Mouse (Mus musculus) small intestine, adult 2 months (tissue): Measurements from ENCODE around the gene Tlr5. TPM values are rescaled to one million over a fixed set of nuclear protein-coding genes. Genes with fewer than 3 reads are reported as not detected.

Experiments
- H3K27ac ChIP-seq: fragments of 200-500 bp; 2 replicates; pipeline ENCODE4 v1.5.1; 2012; ENCODE audit warnings: low read depth, low read length, control low read depth, inconsistent platforms; ENCODE audit not compliant: insufficient read depth
- H3K27me3 ChIP-seq: fragments of 200-500 bp; 2 replicates; pipeline ENCODE4 v1.6.1; 2012; ENCODE audit warnings: mild to moderate bottlenecking, moderate library complexity, low read length, inconsistent platforms; ENCODE audit not compliant: control insufficient read depth, insufficient read depth
- H3K36me3 ChIP-seq: fragments of 200-500 bp; 2 replicates; pipeline ENCODE4 v1.6.1; 2012; ENCODE audit warnings: mild to moderate bottlenecking, low read length, control low read depth, inconsistent platforms; ENCODE audit not compliant: control insufficient read depth, insufficient read depth
- H3K4me1 ChIP-seq: fragments of 200-500 bp; 2 replicates; pipeline ENCODE4 v1.6.1; 2012; ENCODE audit warnings: low read length, inconsistent platforms, mixed read lengths; ENCODE audit not compliant: control insufficient read depth, insufficient read depth, insufficient read length
- H3K4me3 ChIP-seq: fragments of 200-500 bp; 2 replicates; pipeline ENCODE4 v1.5.1; 2012; ENCODE audit warnings: low read depth, mild to moderate bottlenecking, control low read depth, inconsistent platforms, low read length, moderate library complexity
- CTCF ChIP-seq: fragments of 200-500 bp; IDR thresholded peaks from 2 replicates; pipeline ENCODE4 v1.5.1; 2012; ENCODE audit warnings: low read depth, mild to moderate bottlenecking, control low read depth, inconsistent platforms, low read length, moderate library complexity, mixed read lengths; ENCODE audit not compliant: insufficient replicate concordance, insufficient read length; ENCODE audit errors: extremely low read depth
- POLR2A ChIP-seq: fragments of 200-500 bp; IDR thresholded peaks from 2 replicates; pipeline ENCODE4 v1.6.1; 2012; ENCODE audit warnings: low read depth, mild to moderate bottlenecking, control low read depth, inconsistent platforms, low read length, moderate library complexity
- WGBS: fragments of 180-500 bp; shearing (Covaris S2); methylation state at CpG from one replicate; pipeline ENCODE4 v1.1.7; 2018; 5-methylcytosine and 5-hydroxymethylcytosine counted together
- polyA plus RNA-seq: library from polyadenylated mRNA; depleted of rRNA; stranded (reverse); fragments of >200 nt; gene quantifications from 2 replicates; pipeline ENCODE4 v1.2.3, GENCODE M21; 2012

The Tlr5 gene
- polyA plus RNA-seq, 1 experiment: 0.49 TPM

DNA sequence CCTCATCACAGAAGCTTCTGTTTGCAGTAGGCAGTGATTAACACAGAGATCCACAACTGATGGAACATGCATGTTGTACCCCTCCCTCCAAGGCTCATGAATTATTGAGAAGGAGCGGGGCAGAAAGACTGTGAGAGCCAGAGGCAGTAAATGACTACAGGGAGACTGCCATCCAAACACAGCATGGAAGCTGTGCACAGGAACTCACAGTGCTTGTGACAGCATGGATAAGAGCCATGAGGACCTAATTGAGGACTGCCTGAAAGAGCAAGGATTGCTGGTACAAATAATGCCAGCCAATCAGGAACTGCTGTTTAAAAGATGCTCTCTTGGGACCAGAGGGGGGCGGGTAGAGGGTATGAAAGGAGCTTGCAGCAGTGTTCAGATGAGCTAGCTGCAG, 12.7 kb upstream of the Tlr5 start:
- Histone ChIP-seq H3K4me1 (no peaks in the 10 kb centered on the region), H3K27me3 (0 out of 2 replicates have a peak, but pooled peaks cover 3% of the 10 kb centered on the region), H3K4me3 (no peak overlapping the region), H3K36me3 (no peaks in the 10 kb centered on the region), H3K27ac (no peak overlapping the region)
- 84% methylated on average over 2 of the region's 2 CpGs for WGBS
- TF ChIP-seq POLR2A (no peak), CTCF (no peak)

DNA sequence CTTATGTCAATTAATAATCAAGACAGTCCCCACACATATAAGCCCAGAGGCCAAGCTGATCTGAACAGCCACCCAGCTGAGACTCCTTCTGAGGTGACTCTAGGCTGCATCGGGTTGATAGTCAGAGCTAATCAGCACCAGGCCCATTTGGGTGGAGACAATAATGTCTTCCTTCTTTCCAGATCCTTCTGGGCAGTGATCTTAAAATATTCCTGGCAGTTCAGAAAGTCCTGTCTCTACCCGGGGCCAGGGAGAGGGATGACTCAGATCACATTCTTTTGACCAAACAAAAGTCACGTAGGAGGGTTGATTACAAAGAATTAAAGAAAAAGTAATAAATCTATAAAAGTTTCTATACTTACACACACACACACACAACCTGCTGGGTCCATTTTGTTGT, 10.7 kb upstream of the Tlr5 start:
- Histone ChIP-seq H3K4me3 (no peak overlapping the region), H3K4me1 (no peaks in the 10 kb centered on the region), H3K27ac (no peak overlapping the region), H3K36me3 (no peaks in the 10 kb centered on the region), H3K27me3 (0 out of 2 replicates have a peak, but pooled peaks cover 3% of the 10 kb centered on the region)
- TF ChIP-seq CTCF (no peak), POLR2A (no peak)
- WGBS: 53% methylated on average over 3 of the region's 3 CpGs

DNA sequence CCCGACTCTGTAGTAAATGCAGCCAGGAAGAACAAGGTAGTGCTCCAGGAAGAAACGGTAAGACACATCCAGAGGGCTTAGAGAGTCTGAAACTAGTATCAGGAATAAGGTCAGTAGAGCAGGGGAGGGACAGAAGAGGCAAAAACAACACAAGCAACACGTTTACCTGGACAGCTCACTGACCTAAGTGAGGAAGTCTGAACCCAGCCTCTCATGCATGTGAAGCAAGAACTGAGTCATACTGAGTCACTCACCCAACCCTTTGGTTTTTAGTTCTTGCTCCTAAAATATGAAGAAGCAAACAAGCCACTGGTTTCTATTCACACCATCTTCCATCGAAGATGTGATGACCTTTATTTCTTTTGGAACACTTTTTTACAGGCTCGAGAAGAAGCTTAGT, 9.9 kb upstream of the Tlr5 start:
- Histone ChIP-seq H3K27me3 (0 out of 2 replicates have a peak, but pooled peaks cover 3% of the 10 kb centered on the region), H3K4me1 (no peaks in the 10 kb centered on the region), H3K36me3 (no peaks in the 10 kb centered on the region), H3K27ac (no peak overlapping the region), H3K4me3 (no peak overlapping the region)
- TF ChIP-seq POLR2A: no peak
- no peak for TF ChIP-seq CTCF
- 62% methylated on average over 5 of the region's 5 CpGs for WGBS

DNA sequence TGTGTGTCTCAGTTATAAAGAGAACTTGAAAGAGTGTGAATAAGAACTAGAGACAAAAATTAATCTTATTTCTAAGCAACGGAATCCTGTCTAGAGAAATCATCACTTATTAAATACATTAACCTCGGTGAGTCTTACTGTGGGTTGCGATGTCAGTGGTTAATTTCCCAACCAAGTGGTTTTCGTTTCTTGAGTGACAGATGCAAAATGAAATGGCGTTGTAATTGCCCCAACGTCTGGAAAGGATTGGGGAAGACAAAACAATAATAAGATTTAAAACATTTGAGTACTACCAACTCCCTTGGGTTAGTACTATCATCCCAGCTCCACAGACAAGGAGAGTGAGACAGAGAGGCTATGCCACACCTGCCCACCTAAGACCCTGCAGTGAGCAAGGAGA, 9.0 kb upstream of the Tlr5 start:
- no peak overlapping the region for H3K27ac ChIP-seq
- no peak for TF ChIP-seq CTCF
- TF ChIP-seq POLR2A: no peak
- H3K4me3 ChIP-seq: no peak overlapping the region
- WGBS: 77% methylated on average over 6 of the region's 6 CpGs
- no peaks in the 10 kb centered on the region for H3K4me1 ChIP-seq
- 0 out of 2 replicates have a peak, but pooled peaks cover 3% of the 10 kb centered on the region for H3K27me3 ChIP-seq
- H3K36me3 ChIP-seq: no peaks in the 10 kb centered on the region

DNA sequence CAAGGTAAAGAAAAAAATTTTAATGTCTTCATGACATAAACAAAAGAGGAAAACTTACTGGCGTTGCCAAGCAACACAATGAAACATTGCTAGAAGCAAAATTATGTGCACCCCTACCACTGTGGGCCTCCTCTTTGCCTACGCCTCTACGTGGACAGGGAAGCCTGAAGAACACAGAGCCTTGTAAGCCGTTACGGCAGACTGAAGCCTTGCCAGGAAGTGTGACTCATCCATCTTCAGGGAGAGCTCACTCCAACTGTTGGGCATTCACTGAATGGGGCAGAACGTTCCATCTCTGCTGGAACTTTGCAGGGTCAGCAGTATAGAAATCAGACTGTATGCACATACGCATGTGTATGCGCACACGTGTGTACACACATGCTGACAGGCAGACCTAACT, 3.3 kb upstream of the Tlr5 start:
- Histone ChIP-seq H3K27me3 (no peaks in the 10 kb centered on the region), H3K4me1 (0 out of 2 replicates have a peak, but pooled peaks cover 5% of the 10 kb centered on the region), H3K27ac (no peak overlapping the region), H3K36me3 (no peaks in the 10 kb centered on the region), H3K4me3 (no peak overlapping the region)
- 46% methylated on average over 9 of the region's 9 CpGs for WGBS
- no peak for TF ChIP-seq CTCF
- TF ChIP-seq POLR2A: no peak

DNA sequence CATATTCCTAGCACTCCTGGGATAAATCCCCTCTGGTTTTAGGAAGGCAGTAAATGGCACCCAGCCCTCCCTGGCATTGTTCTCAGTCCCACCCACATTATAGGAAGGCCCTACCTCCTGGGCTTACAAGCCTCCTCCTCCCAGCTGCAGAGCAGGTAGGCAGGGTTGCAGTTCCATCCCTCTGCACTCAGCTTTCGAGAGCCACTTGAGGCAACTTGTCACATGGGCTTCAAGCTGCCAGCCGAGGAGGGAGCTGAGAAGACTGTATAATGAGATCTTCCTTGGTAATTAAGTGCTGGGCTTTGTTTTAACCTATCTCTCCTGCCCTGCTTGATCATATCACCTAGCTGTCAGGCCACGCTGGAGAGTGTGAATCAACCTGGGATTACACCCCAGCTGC, 1.4 kb upstream of the Tlr5 start:
- Histone ChIP-seq H3K4me3 (no peak overlapping the region), H3K27ac (no peak overlapping the region), H3K36me3 (no peaks in the 10 kb centered on the region), H3K27me3 (no peaks in the 10 kb centered on the region), H3K4me1 (peaks cover 13% of the 10 kb centered on the region; the same call in 1 of the 2 replicates)
- no peak for TF ChIP-seq POLR2A
- 69% methylated on average over 3 of the region's 3 CpGs for WGBS

DNA sequence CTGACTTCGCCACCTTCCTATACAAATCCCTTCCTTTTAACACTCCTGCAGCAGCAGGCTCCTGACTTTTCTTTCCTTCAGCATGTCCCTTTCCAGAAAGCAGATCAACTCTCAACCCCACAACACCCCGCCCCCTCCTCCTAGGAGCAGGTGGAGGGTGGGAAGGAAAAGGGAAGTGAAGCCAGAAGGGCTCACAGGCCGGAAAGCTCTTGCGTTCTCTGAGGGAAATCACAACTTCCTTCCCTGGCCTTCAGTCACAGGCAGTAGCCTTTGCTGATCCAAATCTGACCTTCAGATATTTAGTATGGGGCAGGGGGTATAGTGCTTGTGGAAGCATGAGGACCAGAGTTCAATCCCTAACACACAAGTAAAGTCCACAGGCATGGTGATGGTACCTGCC, 921 bp upstream of the Tlr5 start:
- no peaks in the 10 kb centered on the region for H3K36me3 ChIP-seq
- no peak overlapping the region for H3K27ac ChIP-seq
- H3K27me3 ChIP-seq: no peaks in the 10 kb centered on the region
- TF ChIP-seq CTCF: no peak
- no peak for TF ChIP-seq POLR2A
- peaks cover 13% of the 10 kb centered on the region; the same call in 1 of the 2 replicates for H3K4me1 ChIP-seq
- WGBS: 74% methylated on average over 4 of the region's 4 CpGs
- H3K4me3 ChIP-seq: no peak overlapping the region

DNA sequence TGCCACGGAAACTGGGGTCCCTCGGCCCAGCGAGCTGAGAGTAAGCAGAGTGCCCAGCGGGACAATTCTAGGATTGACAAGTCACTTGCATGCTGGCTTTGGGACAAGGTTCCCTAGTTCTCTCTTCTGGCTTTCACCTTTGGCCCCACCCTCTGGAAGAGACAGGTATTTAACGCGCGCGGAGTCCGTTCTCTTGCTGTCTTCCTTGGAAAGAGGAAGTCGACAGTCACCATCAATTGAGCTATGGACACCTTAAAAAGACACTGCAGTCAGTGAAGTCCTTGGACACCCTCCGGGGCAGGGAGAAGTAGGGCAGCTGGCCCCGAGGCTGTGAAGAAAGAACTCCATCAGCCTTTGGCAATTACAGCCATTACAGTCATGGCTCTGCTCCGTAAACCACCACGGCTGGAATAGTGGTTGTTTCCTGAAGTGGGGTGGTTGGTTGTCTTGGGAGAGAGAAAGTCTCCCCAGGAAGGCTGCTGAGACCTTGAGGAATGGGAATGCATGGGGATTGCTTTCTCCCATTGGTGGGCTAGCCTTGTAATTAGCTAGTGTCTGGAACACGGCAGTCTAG, 546 bp downstream of the Tlr5 start:
- 9% methylated on average over 15 of the region's 15 CpGs for WGBS
- Histone ChIP-seq H3K4me3 (peak overlapping the region; percentile 60), H3K27ac (no peak overlapping the region), H3K4me1 (peaks cover 13% of the 10 kb centered on the region; the same call in 1 of the 2 replicates), H3K27me3 (no peaks in the 10 kb centered on the region), H3K36me3 (no peaks in the 10 kb centered on the region)
- TF ChIP-seq POLR2A: no peak
- TF ChIP-seq CTCF: no peak
